Mouse (Mus musculus): ENCODE data around the gene Eif4e2. TPM values are rescaled to one million over a fixed set of nuclear protein-coding genes. Genes with fewer than 3 reads are reported as not detected.

Eif4e2 gene
- polyA plus RNA-seq, 1 experiment = 56.2 TPM

GRCm38 (mm10) chr1:87203779-87204178 is 9.9 kb upstream of the Eif4e2 start:
- no peaks in the 10 kb centered on the region for H3K27me3 ChIP-seq (ENCODE audit: control insufficient read depth, insufficient read depth, low read length)
- no peak overlapping the region for H3K27ac ChIP-seq (ENCODE audit: insufficient read depth, low read length)
- WGBS = 71% methylated on average over 5 of the region's 5 CpGs
- DNase-seq = no peak
- H3K4me1 ChIP-seq (ENCODE audit: control insufficient read depth, insufficient read depth, low read length) = no peaks in the 10 kb centered on the region
- H3K4me3 ChIP-seq (replicated peaks; ENCODE audit: insufficient read depth, low read depth, low read length) = no peak overlapping the region
- no peak for TF ChIP-seq CTCF (IDR thresholded peaks at IDR 0.05; ENCODE audit: borderline replicate concordance, insufficient read depth, low read depth, low read length)
- TF ChIP-seq POLR2A (IDR thresholded peaks at IDR 0.05; ENCODE audit: borderline replicate concordance, insufficient read depth, low read length) = no peak

GRCm38 (mm10) chr1:87204465-87204864 is 9.2 kb upstream of the Eif4e2 start, which contains the start of gene Chrng:
Chrng (plus strand) TSS chr1:87204657.
- Histone ChIP-seq H3K4me1 (ENCODE audit: control insufficient read depth, insufficient read depth, low read length) (no peaks in the 10 kb centered on the region), H3K27me3 (ENCODE audit: control insufficient read depth, insufficient read depth, low read length) (no peaks in the 10 kb centered on the region), H3K4me3 (replicated peaks; ENCODE audit: insufficient read depth, low read depth, low read length) (no peak within 1 kb of the TSS), H3K27ac (ENCODE audit: insufficient read depth, low read length) (no peak within 1 kb of the TSS)
- 77% methylated on average over 7 of the region's 7 CpGs for WGBS
- DNase-seq = no peak
- TF ChIP-seq POLR2A (IDR thresholded peaks at IDR 0.05; ENCODE audit: borderline replicate concordance, insufficient read depth, low read length) (no peak), CTCF (IDR thresholded peaks at IDR 0.05; ENCODE audit: borderline replicate concordance, insufficient read depth, low read depth, low read length) (no peak)

GRCm38 (mm10) chr1:87205038-87205437 is 8.7 kb upstream of the Eif4e2 start:
- Histone ChIP-seq H3K4me1 (ENCODE audit: control insufficient read depth, insufficient read depth, low read length) (no peaks in the 10 kb centered on the region), H3K27ac (ENCODE audit: insufficient read depth, low read length) (no peak overlapping the region), H3K27me3 (ENCODE audit: control insufficient read depth, insufficient read depth, low read length) (no peaks in the 10 kb centered on the region), H3K4me3 (replicated peaks; ENCODE audit: insufficient read depth, low read depth, low read length) (no peak overlapping the region)
- no peak for TF ChIP-seq CTCF (IDR thresholded peaks at IDR 0.05; ENCODE audit: borderline replicate concordance, insufficient read depth, low read depth, low read length)
- no peak for TF ChIP-seq POLR2A (IDR thresholded peaks at IDR 0.05; ENCODE audit: borderline replicate concordance, insufficient read depth, low read length)
- no peak for DNase-seq
- 77% methylated on average over 6 of the region's 6 CpGs for WGBS

- DNase-seq = no peak
- Histone ChIP-seq H3K27me3 (ENCODE audit: control insufficient read depth, insufficient read depth, low read length) (no peaks in the 10 kb centered on the region), H3K4me1 (ENCODE audit: control insufficient read depth, insufficient read depth, low read length) (no peaks in the 10 kb centered on the region), H3K4me3 (replicated peaks; ENCODE audit: insufficient read depth, low read depth, low read length) (no peak overlapping the region), H3K27ac (ENCODE audit: insufficient read depth, low read length) (no peak overlapping the region)
- 40% methylated on average over 3 of the region's 3 CpGs for WGBS
- TF ChIP-seq POLR2A (IDR thresholded peaks at IDR 0.05; ENCODE audit: borderline replicate concordance, insufficient read depth, low read length) (no peak), CTCF (IDR thresholded peaks at IDR 0.05; ENCODE audit: borderline replicate concordance, insufficient read depth, low read depth, low read length) (no peak)
These were observed 8.2 kb upstream of the Eif4e2 start for GRCm38 (mm10) chr1:87205502-87205901.

GRCm38 (mm10) chr1:87206339-87206738 is 7.4 kb upstream of the Eif4e2 start:
- Histone ChIP-seq H3K27me3 (ENCODE audit: control insufficient read depth, insufficient read depth, low read length) (no peaks in the 10 kb centered on the region), H3K4me3 (replicated peaks; ENCODE audit: insufficient read depth, low read depth, low read length) (no peak overlapping the region), H3K27ac (ENCODE audit: insufficient read depth, low read length) (no peak overlapping the region), H3K4me1 (ENCODE audit: control insufficient read depth, insufficient read depth, low read length) (no peaks in the 10 kb centered on the region)
- 23% methylated on average over 17 of the region's 17 CpGs for WGBS
- TF ChIP-seq CTCF (IDR thresholded peaks at IDR 0.05; ENCODE audit: borderline replicate concordance, insufficient read depth, low read depth, low read length) (no peak), POLR2A (IDR thresholded peaks at IDR 0.05; ENCODE audit: borderline replicate concordance, insufficient read depth, low read length) (no peak)
- DNase-seq = no peak

- no peak for DNase-seq
- H3K27ac ChIP-seq (ENCODE audit: insufficient read depth, low read length) = no peak overlapping the region
- no peaks in the 10 kb centered on the region; the same call in 1 of the 2 replicates for H3K4me1 ChIP-seq (ENCODE audit: control insufficient read depth, insufficient read depth, low read length)
- H3K27me3 ChIP-seq (ENCODE audit: control insufficient read depth, insufficient read depth, low read length) = no peaks in the 10 kb centered on the region
- 80% methylated on average over 4 of the region's 4 CpGs for WGBS
- no peak overlapping the region for H3K4me3 ChIP-seq (replicated peaks; ENCODE audit: insufficient read depth, low read depth, low read length)
- TF ChIP-seq CTCF (IDR thresholded peaks at IDR 0.05; ENCODE audit: borderline replicate concordance, insufficient read depth, low read depth, low read length) = no peak
- TF ChIP-seq POLR2A (IDR thresholded peaks at IDR 0.05; ENCODE audit: borderline replicate concordance, insufficient read depth, low read length) = no peak
These were observed 2.3 kb upstream of the Eif4e2 start for GRCm38 (mm10) chr1:87211431-87211830.

GRCm38 (mm10) chr1:87214748-87215147 is 1.0 kb downstream of the Eif4e2 start:
- H3K4me1 ChIP-seq (ENCODE audit: control insufficient read depth, insufficient read depth, low read length) = no peaks in the 10 kb centered on the region; the same call in 1 of the 2 replicates
- DNase-seq = no peak
- peak overlapping the region; percentile 100 for H3K4me3 ChIP-seq (replicated peaks; ENCODE audit: insufficient read depth, low read depth, low read length)
- WGBS = 18% methylated on average over 4 of the region's 4 CpGs
- TF ChIP-seq CTCF (IDR thresholded peaks at IDR 0.05; ENCODE audit: borderline replicate concordance, insufficient read depth, low read depth, low read length) (no peak), POLR2A (IDR thresholded peaks at IDR 0.05; ENCODE audit: borderline replicate concordance, insufficient read depth, low read length) (no peak)
- H3K27me3 ChIP-seq (ENCODE audit: control insufficient read depth, insufficient read depth, low read length) = no peaks in the 10 kb centered on the region
- no peak overlapping the region for H3K27ac ChIP-seq (ENCODE audit: insufficient read depth, low read length)

GRCm38 (mm10) chr1:87217938-87218337 is 4.2 kb downstream of the Eif4e2 start:
- no peak overlapping the region for H3K4me3 ChIP-seq (replicated peaks; ENCODE audit: insufficient read depth, low read depth, low read length)
- no peaks in the 10 kb centered on the region for H3K27me3 ChIP-seq (ENCODE audit: control insufficient read depth, insufficient read depth, low read length)
- 35% methylated on average over 3 of the region's 3 CpGs for WGBS
- H3K4me1 ChIP-seq (ENCODE audit: control insufficient read depth, insufficient read depth, low read length) = no peaks in the 10 kb centered on the region; the same call in 1 of the 2 replicates
- TF ChIP-seq POLR2A (IDR thresholded peaks at IDR 0.05; ENCODE audit: borderline replicate concordance, insufficient read depth, low read length) = no peak
- TF ChIP-seq CTCF (IDR thresholded peaks at IDR 0.05; ENCODE audit: borderline replicate concordance, insufficient read depth, low read depth, low read length) = peak; percentile 61
- no peak overlapping the region for H3K27ac ChIP-seq (ENCODE audit: insufficient read depth, low read length)
- peak in 1 of 2 experiments; percentile 23 for DNase-seq
